Mouse (Mus musculus) cerebellum, postnatal 36 days (tissue): ENCODE results near the gene Reep3.

ENCODE experiments used
- DNase-seq, 2 experiments: peaks; one replicate each; pipeline ENCODE4 v3.0.0; 2021 to 2022; ENCODE audit warnings: mixed read lengths in 2 of 2

The Reep3 gene

GRCm38 (mm10) chr10:67109635-67110034, 12.9 kb upstream of the Reep3 start:
- DNase-seq, result no peak

GRCm38 (mm10) chr10:67108096-67108495, 11.4 kb upstream of the Reep3 start:
- no peak for DNase-seq

- peak in 1 of 2 experiments; percentile 31 for DNase-seq
Observed at GRCm38 (mm10) chr10:67107017-67107761, 10.4 kb upstream of the Reep3 start.

GRCm38 (mm10) chr10:67106400-67106799, 9.7 kb upstream of the Reep3 start:
- no peak for DNase-seq

GRCm38 (mm10) chr10:67105331-67106217, 8.8 kb upstream of the Reep3 start:
- DNase-seq, result peak; percentile 67 to 68

GRCm38 (mm10) chr10:67104543-67104942, 7.8 kb upstream of the Reep3 start:
- no peak for DNase-seq

GRCm38 (mm10) chr10:67100831-67101251, 4.1 kb upstream of the Reep3 start:
- peak; percentile 50 to 61 for DNase-seq

GRCm38 (mm10) chr10:67100011-67100661, 3.4 kb upstream of the Reep3 start:
- peak in 1 of 2 experiments; percentile 45 for DNase-seq

GRCm38 (mm10) chr10:67099183-67099929, 2.6 kb upstream of the Reep3 start:
- peak in 1 of 2 experiments; percentile 44 for DNase-seq

- no peak for DNase-seq
Observed at GRCm38 (mm10) chr10:67098408-67099050, 1.8 kb upstream of the Reep3 start.

- no peak for DNase-seq
Observed at GRCm38 (mm10) chr10:67097437-67098150, 849 bp upstream of the Reep3 start.

GRCm38 (mm10) chr10:67095798-67096620, 736 bp downstream of the Reep3 start, which contains the start of gene Jmjd1c:
TSS of gene Jmjd1c (plus strand) at chr10:67096125.
- DNase-seq, result peak; percentile 85 to 89

GRCm38 (mm10) chr10:67094922-67095321, 1.8 kb downstream of the Reep3 start:
- DNase-seq, result no peak

GRCm38 (mm10) chr10:67090611-67091010, 6.1 kb downstream of the Reep3 start:
- DNase-seq, result no peak

GRCm38 (mm10) chr10:67087447-67088226, 9.1 kb downstream of the Reep3 start:
- no peak for DNase-seq

- no peak for DNase-seq
Observed at GRCm38 (mm10) chr10:67085916-67086315, 10.8 kb downstream of the Reep3 start.

GRCm38 (mm10) chr10:67085124-67085523, 11.6 kb downstream of the Reep3 start:
- DNase-seq, result peak; percentile 82 to 83

- peak; percentile 84 to 88 for DNase-seq
Observed at GRCm38 (mm10) chr10:67083446-67084166, 13.1 kb downstream of the Reep3 start.

- no peak for DNase-seq
Observed at GRCm38 (mm10) chr10:67082531-67082930, 14.2 kb downstream of the Reep3 start.
